Mouse (Mus musculus): ENCODE data around the gene Rrp15. TPM values are rescaled to one million over a fixed set of nuclear protein-coding genes. Genes with fewer than 3 reads are reported as not detected.

Gene Rrp15
- polyA plus RNA-seq, 1 experiment from 2014 or later: 29.8 TPM

DNA sequence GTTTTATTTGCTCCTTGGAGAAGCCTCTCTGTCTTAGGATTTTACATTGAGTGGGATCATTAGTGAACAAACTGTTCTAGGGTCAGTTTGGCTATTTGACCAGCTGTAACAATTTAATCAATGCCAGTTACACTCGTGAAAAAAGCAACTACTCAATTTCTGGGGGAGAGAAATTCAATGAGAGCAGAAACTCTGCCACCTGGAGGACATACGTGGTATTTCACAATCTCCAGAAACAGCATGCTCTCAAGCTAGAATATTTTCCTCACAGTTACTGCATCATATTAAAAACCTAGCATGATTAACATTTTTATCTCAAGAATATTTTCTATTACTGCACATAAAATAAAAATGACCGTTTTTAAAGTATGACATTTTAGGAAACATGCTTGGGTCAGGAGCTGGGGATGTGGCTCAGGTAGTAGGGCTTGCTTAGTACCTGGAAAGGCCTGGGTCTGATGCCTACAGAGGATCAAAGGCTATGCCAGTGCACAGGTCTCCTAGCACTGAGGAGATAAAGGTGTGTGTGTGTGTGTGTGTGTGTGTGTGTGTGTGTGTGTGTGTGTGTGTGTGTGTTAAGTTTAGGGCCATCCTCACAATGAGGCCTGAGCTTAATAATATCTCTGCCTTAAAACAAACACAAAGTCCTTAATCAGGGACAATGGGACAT, 36.2 kb downstream of the Rrp15 start:
- Histone ChIP-seq H3K27me3 (replicated peaks) (no peaks in the 10 kb centered on the region), H3K4me2 (no peak overlapping the region), H3K9me3 (replicated peaks) (no peaks in the 10 kb centered on the region), H3K27ac (replicated peaks) (no peak overlapping the region), H3K4me3 (replicated peaks) (no peak overlapping the region), H3K36me3 (peaks cover 6% of the 10 kb centered on the region; the same call in 1 of the 2 replicates), H3K4me1 (no peaks in the 10 kb centered on the region), H3K9ac (replicated peaks) (no peak overlapping the region)
- no peak for ATAC-seq (ENCODE audit: low FRiP score)
- 4% methylated on average over 3 of the region's 3 CpGs for WGBS

DNA sequence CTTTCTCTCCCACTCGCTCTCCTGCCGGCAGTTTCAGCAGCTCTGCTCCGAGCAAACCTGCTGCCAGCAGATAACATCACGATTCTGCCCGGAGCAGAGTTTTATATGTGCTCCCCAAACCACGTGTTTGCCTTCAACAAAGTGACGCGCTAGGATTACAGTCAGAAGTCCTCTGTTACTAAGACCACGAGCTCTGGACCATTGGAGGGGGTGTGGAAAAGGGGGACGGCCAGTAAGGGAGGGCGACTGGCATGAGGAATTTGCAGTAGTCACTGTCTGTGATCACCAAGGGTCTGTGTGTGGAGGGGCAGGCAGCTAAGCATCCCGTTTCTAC, 43.3 kb downstream of the Rrp15 start, which contains the start of gene Tgfb2:
TSS of gene Tgfb2 (minus strand) at position 75 of the 334 bp plus-strand sequence.
- H3K27ac ChIP-seq (replicated peaks): peak within 1 kb of the TSS; percentile 81
- H3K4me1 ChIP-seq: peaks cover 40% of the 10 kb centered on the region
- peak within 1 kb of the TSS; percentile 94 for H3K4me2 ChIP-seq
- no peaks in the 10 kb centered on the region for H3K9me3 ChIP-seq (replicated peaks)
- ATAC-seq (ENCODE audit: low FRiP score): peak; percentile 29; the same call in 1 of the 2 replicates
- peak within 1 kb of the TSS; percentile 69 for H3K9ac ChIP-seq (replicated peaks)
- WGBS: 3% methylated on average over 12 of the region's 12 CpGs
- H3K36me3 ChIP-seq: no peaks in the 10 kb centered on the region
- H3K27me3 ChIP-seq (replicated peaks): no peaks in the 10 kb centered on the region
- peak within 1 kb of the TSS; percentile 76 for H3K4me3 ChIP-seq (replicated peaks)

DNA sequence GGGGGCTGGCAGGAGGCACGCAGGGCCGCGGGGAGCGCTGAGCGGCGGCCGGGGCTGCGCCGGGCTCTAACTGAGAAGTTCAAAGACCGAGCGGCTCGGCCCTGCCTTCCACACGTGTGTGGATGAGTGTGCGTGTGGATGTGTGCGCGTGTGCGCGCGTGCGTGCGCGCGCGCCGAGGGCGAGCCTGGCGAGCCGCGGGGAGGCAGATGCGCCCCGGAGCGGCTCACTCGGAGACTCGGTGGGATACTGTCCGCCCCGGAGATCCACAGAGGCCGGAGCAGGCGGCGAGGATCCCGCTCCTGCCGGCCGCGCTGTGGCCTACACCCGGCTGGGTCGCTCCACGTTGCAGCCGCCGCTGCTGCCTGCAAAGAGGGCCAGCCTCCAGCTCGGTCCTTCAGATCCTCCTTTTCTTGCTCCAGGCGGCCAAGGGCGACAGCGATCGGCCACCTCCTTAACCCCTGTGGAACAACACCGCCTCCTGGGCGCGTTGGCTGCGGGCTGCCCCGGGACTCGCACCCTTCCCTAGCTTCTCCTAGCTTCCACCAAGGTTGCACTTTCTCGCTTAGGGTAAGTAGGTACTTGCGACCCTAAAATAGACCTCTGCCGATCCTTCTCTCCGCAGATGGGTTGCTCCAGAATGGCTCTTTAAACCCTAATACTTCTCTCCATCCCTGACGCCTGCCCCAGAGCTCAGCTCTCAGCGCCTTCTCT, 43.8 kb downstream of the Rrp15 start:
- Histone ChIP-seq H3K27ac (replicated peaks) (peak overlapping the region; percentile 81), H3K36me3 (no peaks in the 10 kb centered on the region), H3K9ac (replicated peaks) (peak overlapping the region; percentile 69), H3K27me3 (replicated peaks) (no peaks in the 10 kb centered on the region), H3K4me1 (peaks cover 40% of the 10 kb centered on the region), H3K9me3 (replicated peaks) (no peaks in the 10 kb centered on the region), H3K4me3 (replicated peaks) (peak overlapping the region; percentile 76), H3K4me2 (peak overlapping the region; percentile 94)
- ATAC-seq (ENCODE audit: low FRiP score): peak; percentile 60
- under 1% methylated on average over 54 of the region's 65 CpGs for WGBS

DNA sequence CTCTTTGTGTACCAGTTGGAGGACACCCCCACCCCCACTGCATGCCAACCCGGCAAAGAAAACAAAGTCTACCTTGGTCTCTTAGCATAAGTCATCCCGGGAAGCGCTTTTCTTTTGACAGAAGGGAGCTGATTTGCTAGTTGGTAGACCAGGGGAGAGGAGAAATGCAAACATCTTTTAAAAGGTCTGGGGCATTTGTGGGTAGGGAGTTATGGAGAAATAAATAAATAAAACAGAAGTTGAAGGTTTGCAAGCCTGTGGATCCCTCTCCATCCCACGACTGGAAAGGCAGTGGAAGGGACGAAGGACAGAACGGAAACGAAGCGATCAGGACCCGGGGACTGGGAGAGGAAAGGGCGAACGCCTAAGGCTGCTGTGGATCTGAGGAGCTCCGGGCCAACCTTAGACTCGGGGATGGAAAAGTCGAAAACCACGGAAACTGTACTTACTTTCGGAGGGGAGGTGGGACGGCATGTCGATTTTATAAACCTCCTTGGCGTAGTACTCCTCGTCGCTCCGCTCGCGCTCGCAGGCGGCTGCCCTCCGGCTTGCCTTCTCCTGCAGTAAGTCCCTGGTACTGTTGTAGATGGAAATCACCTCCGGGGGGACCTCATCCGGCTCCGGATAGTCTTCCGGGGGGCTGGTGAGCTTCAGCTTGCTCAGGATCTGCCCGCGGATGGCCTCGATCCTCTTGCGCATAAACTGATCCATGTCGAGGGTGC, 45.0 kb downstream of the Rrp15 start:
- under 1% methylated on average over 36 of the region's 36 CpGs for WGBS

GRCm38 (mm10) chr1:186703256-186703979, 45.7 kb downstream of the Rrp15 start:
- Histone ChIP-seq H3K9ac (replicated peaks) (peak overlapping the region; percentile 69), H3K9me3 (replicated peaks) (no peaks in the 10 kb centered on the region), H3K27me3 (replicated peaks) (no peaks in the 10 kb centered on the region), H3K4me3 (replicated peaks) (peak overlapping the region; percentile 76), H3K27ac (replicated peaks) (peak overlapping the region; percentile 70), H3K36me3 (no peaks in the 10 kb centered on the region), H3K4me1 (peaks cover 40% of the 10 kb centered on the region), H3K4me2 (peak overlapping the region; percentile 94)
- 0% methylated on average over 15 of the region's 15 CpGs for WGBS
- no peak for ATAC-seq (ENCODE audit: low FRiP score)

More for the DNA sequence above, 45.0 kb downstream of the Rrp15 start:
- ATAC-seq (ENCODE audit: low FRiP score): no peak
- H3K4me3 ChIP-seq (replicated peaks): peak overlapping the region; percentile 76
- H3K36me3 ChIP-seq: no peaks in the 10 kb centered on the region
- H3K27me3 ChIP-seq (replicated peaks): no peaks in the 10 kb centered on the region
- peaks cover 40% of the 10 kb centered on the region for H3K4me1 ChIP-seq
- H3K27ac ChIP-seq (replicated peaks): peak overlapping the region; percentile 70
- H3K4me2 ChIP-seq: peak overlapping the region; percentile 94
- no peaks in the 10 kb centered on the region for H3K9me3 ChIP-seq (replicated peaks)
- H3K9ac ChIP-seq (replicated peaks): peak overlapping the region; percentile 69

DNA sequence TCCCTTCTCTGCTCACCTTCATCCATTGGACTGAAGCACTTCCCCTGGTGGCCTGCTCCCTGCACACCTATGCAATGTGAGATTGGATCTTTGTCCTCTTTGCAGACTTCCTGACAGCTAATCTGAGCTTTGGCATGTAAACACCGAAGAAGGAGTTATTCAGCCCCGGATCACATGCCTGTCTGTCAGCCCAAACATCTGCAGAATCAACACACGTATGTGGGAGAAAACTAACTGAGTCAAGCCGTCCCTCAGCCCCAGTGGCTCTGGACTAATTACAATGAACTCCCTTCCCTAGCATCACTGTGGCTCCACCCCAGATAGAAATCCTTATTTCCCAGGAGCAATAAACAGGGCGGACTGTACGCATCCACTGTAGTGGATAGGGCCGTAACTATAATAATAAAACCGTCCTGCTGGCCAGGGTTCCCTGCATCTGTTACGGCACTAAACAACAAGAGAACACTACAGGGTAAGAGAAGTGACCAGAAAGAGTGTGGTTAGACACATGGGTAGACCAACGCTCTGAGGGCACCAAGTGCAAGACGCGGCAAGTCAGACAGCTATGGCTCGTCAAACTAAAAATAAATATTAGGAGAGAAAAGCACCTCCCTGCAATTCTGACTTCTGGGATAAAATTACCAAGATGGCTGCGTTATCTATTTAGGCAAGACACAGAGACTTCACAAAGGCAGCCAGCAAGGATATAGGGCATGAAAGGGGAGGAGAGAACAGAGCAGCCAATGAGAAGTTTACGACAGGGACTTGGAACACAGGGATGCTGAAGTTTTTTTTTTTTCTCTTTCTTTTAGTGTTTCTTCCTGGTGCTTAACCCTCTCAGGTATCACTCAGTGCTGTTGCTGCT, 46.5 kb downstream of the Rrp15 start:
- peak; percentile 72 for ATAC-seq (ENCODE audit: low FRiP score)
- H3K27ac ChIP-seq (replicated peaks): peak overlapping the region; percentile 79
- WGBS: 6% methylated on average over 15 of the region's 15 CpGs
- H3K4me3 ChIP-seq (replicated peaks): peak overlapping the region; percentile 76
- peak overlapping the region; percentile 21 for H3K9ac ChIP-seq (replicated peaks)
- H3K27me3 ChIP-seq (replicated peaks): no peaks in the 10 kb centered on the region
- H3K4me1 ChIP-seq: peaks cover 40% of the 10 kb centered on the region
- H3K9me3 ChIP-seq (replicated peaks): no peaks in the 10 kb centered on the region
- H3K36me3 ChIP-seq: no peaks in the 10 kb centered on the region
- H3K4me2 ChIP-seq: peak overlapping the region; percentile 94

GRCm38 (mm10) chr1:186701206-186701905, 47.8 kb downstream of the Rrp15 start:
- Histone ChIP-seq H3K36me3 (no peaks in the 10 kb centered on the region), H3K4me3 (replicated peaks) (no peak overlapping the region), H3K9me3 (replicated peaks) (no peaks in the 10 kb centered on the region), H3K27me3 (replicated peaks) (no peaks in the 10 kb centered on the region), H3K4me1 (peaks cover 38% of the 10 kb centered on the region), H3K27ac (replicated peaks) (no peak overlapping the region), H3K4me2 (peak overlapping the region; percentile 29), H3K9ac (replicated peaks) (no peak overlapping the region)
- WGBS: 70% methylated on average over 8 of the region's 8 CpGs
- ATAC-seq (ENCODE audit: low FRiP score): no peak

- 89% methylated on average over 3 of the region's 3 CpGs for WGBS
- Histone ChIP-seq H3K27me3 (replicated peaks) (no peaks in the 10 kb centered on the region), H3K9ac (replicated peaks) (no peak overlapping the region), H3K9me3 (replicated peaks) (no peaks in the 10 kb centered on the region), H3K4me2 (no peak overlapping the region), H3K4me3 (replicated peaks) (no peak overlapping the region), H3K36me3 (no peaks in the 10 kb centered on the region), H3K4me1 (peaks cover 31% of the 10 kb centered on the region), H3K27ac (replicated peaks) (no peak overlapping the region)
- no peak for ATAC-seq (ENCODE audit: low FRiP score)
Observed at GRCm38 (mm10) chr1:186700496-186700895, 48.7 kb downstream of the Rrp15 start.

DNA sequence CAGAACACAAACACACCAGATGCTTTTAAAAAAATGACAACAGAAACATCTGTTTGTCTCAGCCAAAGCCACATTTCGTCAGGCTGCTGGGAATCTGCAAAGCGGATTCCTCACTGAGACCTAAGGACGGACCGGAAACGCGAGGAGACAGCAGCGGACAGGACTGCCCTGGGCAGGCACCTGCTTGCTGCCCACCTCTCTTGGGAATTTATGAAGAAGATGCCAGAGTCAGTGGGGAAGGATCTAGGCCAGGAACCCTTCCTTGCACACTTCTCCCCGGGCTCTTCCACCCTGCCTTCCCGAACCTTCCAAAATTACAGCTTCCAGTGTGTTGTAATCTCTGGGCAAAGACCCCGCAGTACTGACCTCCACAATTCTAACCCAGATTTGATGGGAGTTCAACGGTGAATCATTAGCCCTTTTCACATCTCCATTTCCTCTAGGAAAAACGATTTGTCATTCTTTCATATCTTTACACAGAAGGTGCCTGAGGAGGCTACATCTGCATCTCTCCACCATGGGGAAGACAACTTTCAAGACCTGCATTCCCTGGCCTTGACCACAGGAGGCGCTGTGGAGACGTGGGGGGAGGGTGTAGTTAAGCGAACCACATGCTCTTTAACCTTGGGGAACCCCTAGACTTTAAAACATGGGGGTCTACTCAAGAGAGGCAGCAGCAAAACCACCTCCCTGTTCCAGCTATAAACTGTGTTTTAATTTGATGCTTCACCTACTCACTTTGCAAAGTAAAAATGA, 50.4 kb downstream of the Rrp15 start:
- no peak overlapping the region for H3K4me2 ChIP-seq
- 79% methylated on average over 15 of the region's 15 CpGs for WGBS
- H3K9ac ChIP-seq (replicated peaks): no peak overlapping the region
- no peaks in the 10 kb centered on the region for H3K27me3 ChIP-seq (replicated peaks)
- peaks cover 18% of the 10 kb centered on the region for H3K4me1 ChIP-seq
- no peaks in the 10 kb centered on the region for H3K9me3 ChIP-seq (replicated peaks)
- H3K27ac ChIP-seq (replicated peaks): no peak overlapping the region
- no peak overlapping the region for H3K4me3 ChIP-seq (replicated peaks)
- H3K36me3 ChIP-seq: no peaks in the 10 kb centered on the region
- ATAC-seq (ENCODE audit: low FRiP score): no peak

DNA sequence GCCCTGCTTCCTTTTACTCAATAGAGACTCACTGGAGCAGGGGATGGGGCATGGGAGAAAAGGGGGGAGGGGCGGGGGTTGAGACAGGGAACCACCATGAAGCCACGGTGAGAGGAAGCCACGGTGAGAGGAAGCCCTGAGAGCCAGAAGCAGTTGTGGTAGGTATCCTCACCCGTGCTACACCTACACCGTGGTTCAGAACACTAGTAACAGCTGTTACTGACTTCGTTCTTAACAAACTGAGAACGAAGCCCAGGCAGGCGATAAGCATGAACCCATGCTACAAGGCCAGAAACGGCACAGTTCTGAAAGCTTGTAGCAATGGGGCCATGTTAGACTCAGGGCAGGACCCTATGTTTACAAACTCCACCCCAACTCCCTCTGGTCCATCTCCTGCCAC, 52.9 kb downstream of the Rrp15 start:
- peaks cover under 1% of the 10 kb centered on the region; the same call in 1 of the 2 replicates for H3K4me1 ChIP-seq
- no peaks in the 10 kb centered on the region for H3K27me3 ChIP-seq (replicated peaks)

More for the DNA sequence above, 52.9 kb downstream of the Rrp15 start:
- no peak overlapping the region for H3K4me2 ChIP-seq
- no peaks in the 10 kb centered on the region for H3K36me3 ChIP-seq
- WGBS: 86% methylated on average over 9 of the region's 9 CpGs
- H3K4me3 ChIP-seq (replicated peaks): no peak overlapping the region
- no peak for ATAC-seq (ENCODE audit: low FRiP score)
- H3K9ac ChIP-seq (replicated peaks): no peak overlapping the region
- H3K9me3 ChIP-seq (replicated peaks): no peaks in the 10 kb centered on the region
- no peak overlapping the region for H3K27ac ChIP-seq (replicated peaks)

All from neural tube, embryonic 15.5 days (tissue).